Mouse (Mus musculus) forelimb bud, embryonic 11.5 days (tissue): ENCODE measurements at regions not wholly inside any gene's neighbourhood (a gene's known extent, or its start where the extent isn't known, plus 50 kb on each side); places are given as distances from the start of the nearest gene placed in this dataset.
A peak's percentile ranks its signal among the peaks of the same experiment; 100 is the strongest.

Experiments used
- DNase-seq: peaks from one replicate; pipeline ENCODE4 v3.0.0-alpha.2; 2012; ENCODE audit warnings: low read depth, low spot score

DNA sequence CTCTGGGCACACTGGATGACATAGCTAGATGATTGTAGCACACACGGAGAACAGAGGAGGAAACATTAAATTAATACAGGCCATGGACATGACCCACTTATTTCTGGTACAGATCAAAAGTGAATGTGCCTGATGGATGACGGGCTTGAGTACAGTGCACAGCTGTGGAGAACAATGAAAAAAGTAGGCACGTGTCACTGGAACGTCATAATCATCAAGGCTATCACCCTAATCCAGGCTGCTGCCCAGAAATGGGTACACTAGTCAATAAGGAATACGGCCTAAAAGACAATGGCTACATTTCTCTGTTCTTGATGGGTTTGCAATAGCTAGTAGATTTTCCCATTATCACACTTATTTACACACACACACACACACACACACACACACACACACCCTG lies 118.3 kb upstream of the Prdm1 start:
- no peak for DNase-seq

- no peak for DNase-seq
These were observed 113.3 kb upstream of the Prdm1 start for GRCm38 (mm10) chr10:44641616-44642015.

GRCm38 (mm10) chr10:44640620-44641019 lies 112.3 kb upstream of the Prdm1 start:
- DNase-seq = no peak

- no peak for DNase-seq
These were observed 110.4 kb upstream of the Prdm1 start for GRCm38 (mm10) chr10:44638678-44639077.

- DNase-seq = no peak
These were observed 108.5 kb upstream of the Prdm1 start for GRCm38 (mm10) chr10:44636786-44637185.

DNA sequence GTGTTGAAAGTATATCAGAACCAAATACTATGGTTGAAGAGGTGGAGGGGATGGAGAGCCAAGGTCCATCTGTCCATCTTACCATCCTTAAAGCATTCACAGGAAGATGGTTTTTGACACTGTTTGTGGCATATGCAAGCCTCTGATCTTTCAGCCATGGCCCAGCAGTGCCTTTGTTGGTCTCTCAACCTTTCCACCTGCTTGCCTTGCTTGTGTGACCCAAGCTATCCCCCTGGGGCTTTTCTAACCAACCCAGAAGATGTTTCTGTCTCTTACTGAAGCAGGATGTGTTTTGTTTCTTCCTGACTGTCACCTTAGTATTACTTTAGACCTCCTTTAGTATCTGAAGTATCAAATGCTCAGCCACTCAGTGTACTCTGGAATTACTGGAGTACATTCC lies 107.8 kb upstream of the Prdm1 start:
- DNase-seq = no peak

- DNase-seq = no peak
These were observed 103.3 kb upstream of the Prdm1 start for GRCm38 (mm10) chr10:44631584-44631983.

DNA sequence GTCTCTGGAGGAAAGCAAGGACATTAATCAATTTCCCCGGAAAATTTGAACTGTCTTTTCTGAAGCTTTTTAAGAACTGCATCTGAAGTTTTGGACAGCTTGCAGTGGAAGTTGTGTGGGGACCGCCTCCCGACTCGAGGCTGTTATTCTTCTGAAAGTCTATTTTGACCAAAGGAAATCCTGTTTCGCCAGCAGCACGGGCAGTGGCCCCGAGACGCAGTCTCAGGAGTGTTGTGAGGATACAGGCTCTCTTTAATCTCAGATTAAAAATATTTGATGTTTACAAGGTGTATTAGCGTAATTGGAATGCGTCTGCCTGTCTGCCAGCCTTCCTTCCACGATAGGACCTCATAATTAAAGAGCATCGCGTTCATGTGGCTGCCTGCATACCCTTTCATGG lies 102.2 kb upstream of the Prdm1 start:
- no peak for DNase-seq

DNA sequence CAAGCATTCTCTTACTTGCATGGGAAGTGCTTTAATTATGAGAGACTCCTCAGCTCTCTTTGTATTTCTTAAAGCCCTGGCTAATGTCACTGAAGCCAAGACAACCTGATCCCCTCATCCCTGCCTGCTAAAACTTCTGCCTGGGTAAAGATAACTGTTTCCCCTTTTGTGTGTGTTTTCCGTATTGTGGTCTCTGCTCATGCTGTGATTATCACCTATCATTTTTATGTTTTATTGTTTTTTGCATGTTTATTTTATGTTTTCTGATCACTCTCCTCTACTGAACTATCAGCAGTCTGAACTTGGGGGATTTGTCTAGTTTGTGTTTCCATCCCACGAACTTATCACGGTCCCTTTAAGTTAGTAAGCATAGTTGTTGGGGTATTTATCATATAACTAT lies 100.1 kb upstream of the Prdm1 start:
- DNase-seq = no peak

GRCm38 (mm10) chr10:44627431-44627830 lies 99.1 kb upstream of the Prdm1 start:
- no peak for DNase-seq

GRCm38 (mm10) chr10:44625521-44625920 lies 97.2 kb upstream of the Prdm1 start:
- no peak for DNase-seq

GRCm38 (mm10) chr10:44615586-44615985 lies 87.3 kb upstream of the Prdm1 start:
- no peak for DNase-seq

DNA sequence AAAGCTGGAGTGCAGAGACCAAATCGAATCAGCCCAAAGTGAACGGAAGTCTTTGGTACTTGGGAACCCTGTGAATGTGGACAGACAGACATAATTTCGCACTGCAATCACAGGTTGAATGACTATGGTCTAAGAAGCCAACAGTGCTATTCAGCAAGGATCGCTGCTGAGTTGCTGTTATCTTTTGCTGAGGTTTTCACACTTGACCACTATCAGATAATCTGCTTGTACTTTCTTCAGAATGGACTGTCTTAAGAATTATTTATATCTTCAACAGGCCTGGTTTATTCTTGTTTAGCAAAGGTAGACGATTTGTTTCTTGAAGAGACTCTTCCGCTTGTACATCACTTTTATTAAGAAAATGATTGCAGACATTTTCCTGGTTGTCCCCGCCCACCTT lies 84.3 kb upstream of the Prdm1 start:
- DNase-seq = no peak

- no peak for DNase-seq
These were observed 83.1 kb upstream of the Prdm1 start for GRCm38 (mm10) chr10:44611399-44611798.

DNA sequence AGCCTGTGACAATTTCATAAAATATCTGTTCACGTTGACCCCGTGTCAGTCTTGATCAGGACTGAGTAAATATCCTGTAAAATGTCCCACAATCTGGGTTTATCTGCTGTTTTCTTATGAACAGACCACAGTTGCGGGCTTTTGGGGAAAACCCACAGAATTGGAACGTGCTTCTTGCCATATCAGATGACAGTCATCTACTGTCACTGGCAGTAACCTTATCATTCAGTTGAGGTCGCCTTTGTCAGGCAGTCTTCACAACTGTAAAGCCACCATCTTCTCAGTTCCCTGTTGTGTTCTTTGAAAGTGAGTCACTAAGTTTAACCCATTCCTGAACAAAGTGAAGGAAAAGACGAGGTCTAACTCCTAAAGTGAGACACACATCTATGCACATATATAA lies 80.9 kb upstream of the Prdm1 start:
- no peak for DNase-seq

DNA sequence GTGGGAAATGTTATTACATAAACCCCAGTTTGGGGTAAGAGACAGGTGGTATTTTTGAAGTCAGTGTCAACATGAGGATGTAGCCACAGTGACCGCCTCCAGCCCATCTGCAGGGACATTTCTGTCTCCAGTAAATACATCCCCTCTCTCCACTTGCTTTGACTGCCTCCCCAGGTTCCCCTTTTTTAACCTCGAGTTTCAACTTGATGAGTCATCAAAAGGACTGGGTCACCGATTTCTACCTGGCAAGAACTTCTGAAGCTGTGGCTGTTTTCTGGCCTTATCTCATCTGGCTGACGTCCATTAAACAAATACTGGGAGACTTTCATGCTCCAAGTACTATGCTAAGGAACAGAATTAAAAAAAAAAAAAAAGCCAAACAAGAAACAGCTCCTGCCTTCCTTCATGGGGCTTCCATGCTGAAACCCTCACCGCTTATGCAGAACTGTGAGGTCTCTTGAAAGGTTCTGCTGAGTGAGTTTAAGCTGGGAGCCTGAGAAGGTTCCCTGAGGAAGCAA lies 79.1 kb upstream of the Prdm1 start:
- DNase-seq = no peak

- no peak for DNase-seq
These were observed 76.2 kb upstream of the Prdm1 start for GRCm38 (mm10) chr10:44604512-44604911.

DNA sequence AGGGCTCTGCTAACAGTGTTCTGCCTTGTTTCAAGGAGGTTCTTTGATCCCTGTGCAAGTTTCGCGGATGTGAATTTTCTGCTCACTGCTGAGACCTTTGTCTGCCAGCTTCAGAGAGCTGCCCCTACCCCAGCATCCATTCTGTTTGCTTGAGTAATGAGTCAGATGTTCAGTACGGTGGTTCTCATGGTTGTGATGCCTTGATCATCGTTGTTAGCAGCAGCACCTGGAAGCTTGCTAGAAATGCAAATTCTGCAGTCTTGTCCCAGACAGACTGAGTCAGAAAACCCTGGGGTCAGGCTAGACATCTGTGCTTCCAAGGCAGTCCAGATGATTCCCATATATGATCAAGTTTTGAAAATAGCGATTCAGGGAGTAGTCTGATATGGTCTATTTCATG lies 75.2 kb upstream of the Prdm1 start:
- no peak for DNase-seq

GRCm38 (mm10) chr10:44601550-44601949 lies 73.2 kb upstream of the Prdm1 start:
- no peak for DNase-seq

GRCm38 (mm10) chr10:44599964-44600334 lies 71.6 kb upstream of the Prdm1 start:
- DNase-seq = peak; percentile 77

DNA sequence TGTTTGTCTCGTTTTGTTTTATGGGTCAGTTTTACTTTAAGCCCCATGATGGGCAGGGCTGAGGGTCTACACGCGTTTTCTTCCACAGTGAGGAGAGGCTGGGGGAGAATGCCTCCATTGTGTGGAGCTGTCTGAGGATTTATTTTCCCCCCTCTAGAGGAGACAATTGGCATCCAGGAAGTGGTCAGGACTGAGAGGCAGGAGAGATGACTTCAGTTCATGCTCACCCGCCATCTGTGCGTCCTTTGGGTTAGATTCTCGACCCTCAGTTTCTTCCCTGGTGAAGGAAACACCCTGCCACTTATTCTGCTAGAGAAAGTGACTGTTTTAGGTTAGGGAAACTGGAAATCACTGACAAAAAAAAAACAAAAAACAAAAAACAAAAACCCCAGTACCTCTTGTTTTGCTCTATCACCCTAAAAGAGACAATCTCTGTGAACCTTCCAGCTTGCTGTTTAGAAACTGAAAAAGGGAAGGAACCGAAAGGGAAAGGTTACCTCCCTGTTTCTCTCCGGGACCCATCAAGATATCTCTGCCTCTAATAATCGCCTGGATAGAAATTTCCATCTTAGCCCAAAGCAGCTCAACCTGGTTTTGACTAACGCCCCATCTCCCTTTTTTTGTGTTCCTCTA lies 71.1 kb upstream of the Prdm1 start:
- DNase-seq = no peak

DNA sequence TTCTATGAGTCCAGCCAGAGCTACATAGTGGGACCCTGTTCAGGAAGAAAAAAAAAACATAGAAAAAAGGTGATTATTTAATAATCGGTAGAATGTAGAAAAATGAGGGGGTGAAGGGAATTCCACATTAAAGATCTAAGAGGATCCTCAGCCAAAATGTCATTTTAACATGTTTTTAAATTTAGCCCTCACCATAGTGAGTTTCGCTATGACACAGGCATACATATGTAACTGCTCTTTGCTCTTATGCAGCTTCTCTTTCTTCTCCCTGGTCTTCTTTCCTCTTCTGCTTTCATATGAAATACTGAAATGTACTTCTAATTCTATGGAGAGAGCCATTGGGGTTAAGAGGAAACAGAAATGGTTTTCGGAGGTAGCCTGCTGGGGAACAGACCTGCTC lies 70.3 kb upstream of the Prdm1 start:
- DNase-seq = no peak

DNA sequence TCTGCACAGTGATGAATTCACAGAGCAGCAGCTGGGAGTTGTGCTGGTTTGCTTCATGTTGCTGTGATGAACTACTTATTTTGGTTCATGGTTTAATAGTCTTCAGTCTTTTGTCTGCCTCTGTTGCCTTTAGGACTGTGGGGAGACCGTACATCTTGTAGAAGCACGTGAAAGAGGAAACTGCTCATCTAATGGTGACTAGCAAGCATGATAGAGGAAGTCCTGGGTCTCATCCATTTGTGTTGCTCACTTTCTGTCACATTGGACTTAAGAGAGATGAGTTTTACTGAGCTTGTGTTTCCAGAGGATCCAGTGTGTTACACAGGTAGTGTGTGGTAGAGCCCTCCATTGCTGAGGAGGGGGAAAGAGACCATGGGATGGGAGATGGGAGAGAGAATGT lies 67.6 kb upstream of the Prdm1 start:
- no peak for DNase-seq

GRCm38 (mm10) chr10:44589842-44590241 lies 61.5 kb upstream of the Prdm1 start:
- DNase-seq = no peak
